Mouse (Mus musculus) gastrocnemius, postnatal 10 days (tissue): ENCODE measurements at regions not wholly inside any gene's neighbourhood (a gene's known extent, or its start where the extent isn't known, plus 50 kb on each side); places are given as distances from the start of the nearest gene placed in this dataset.
"Not testable (repeated sequence)": the region's sequence is repeated elsewhere in the genome, so short reads cannot be mapped to it uniquely, and the experiment has no call there.

Experiments used
- DNase-seq: peaks from one replicate; pipeline ENCODE4 v3.0.0; 2021; ENCODE audit warnings: mixed read lengths

DNA sequence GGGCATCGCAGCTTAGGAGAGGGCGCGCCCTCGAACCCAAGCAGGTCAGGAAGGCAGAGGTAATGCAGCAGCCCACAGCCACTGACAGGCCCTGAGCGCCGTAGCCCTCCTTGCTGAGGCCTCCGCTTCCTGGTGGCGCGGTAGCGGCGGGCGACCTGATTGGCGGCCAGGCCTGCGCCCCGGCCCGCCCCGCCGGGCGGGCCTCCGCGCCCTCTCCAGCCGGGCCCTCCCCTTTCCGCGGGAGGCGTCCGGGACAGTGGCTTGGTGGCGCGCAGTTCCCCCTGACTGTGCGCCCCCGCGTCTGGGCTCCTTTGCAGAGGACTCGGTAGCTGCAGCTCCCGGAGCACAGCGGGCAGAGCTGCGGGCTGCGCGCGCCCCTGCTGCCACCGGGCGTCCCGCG lies 242.1 kb downstream of the Gm21863 start:
- DNase-seq: peak; percentile 8

DNA sequence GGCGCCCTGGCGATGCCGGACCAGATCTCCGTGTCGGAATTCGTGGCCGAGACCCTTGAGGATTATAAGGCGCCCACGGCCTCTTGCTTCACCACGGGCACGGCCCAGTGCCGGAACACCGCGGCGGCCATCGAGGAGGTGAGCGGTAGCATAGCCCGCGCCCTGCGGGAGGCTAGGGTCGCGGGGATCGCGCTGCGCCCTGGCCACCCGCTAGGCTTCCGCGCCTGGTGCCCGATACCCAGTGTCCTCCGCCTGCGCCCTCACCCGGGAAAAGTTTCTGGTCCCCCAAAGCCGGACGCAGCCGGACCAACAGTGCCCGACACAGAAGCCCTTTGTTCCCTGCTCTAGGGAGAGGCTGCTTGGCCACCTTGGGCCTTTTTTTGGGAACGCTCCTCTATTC lies 242.6 kb downstream of the Gm21863 start:
- peak; percentile 3 for DNase-seq

DNA sequence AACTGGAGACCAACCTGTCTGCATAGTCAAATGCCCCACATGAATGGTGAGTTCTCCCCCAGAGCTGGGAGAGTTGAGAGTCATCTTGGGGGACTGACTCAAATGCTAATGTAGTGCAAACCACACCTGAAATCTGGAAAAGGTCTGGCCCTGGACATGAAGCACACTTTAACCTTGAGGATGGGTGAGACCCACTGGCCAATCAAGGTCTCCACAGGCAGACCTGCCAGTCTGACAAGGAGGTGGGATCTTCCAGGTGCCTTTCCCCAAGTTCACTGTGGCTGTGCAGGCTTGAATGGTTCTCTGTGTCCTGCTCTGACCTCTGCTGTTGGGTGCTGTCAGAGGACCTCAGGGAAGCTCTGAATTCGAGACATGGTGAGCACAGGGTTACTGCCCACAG lies 269.6 kb downstream of the Gm21863 start:
- DNase-seq: not testable (repeated sequence)

DNA sequence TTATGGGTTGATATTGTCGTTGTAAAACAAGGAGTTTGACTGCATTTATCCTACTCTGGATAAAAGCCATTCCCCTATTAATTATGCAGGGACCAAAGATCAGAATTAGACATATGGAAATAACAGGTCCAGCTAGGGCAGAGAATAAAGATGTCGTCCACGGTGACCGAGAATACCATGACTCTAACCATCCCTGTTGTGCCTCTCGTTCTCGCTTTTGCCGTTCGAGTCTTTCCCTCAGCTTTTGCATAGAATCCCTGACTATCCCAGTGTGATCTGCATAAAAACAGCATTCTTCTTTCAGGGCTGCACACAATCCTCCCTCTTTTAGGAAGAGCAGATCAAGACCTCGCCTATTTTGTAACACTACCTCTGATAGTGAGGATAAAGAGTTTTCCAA lies 272.5 kb downstream of the Gm21863 start:
- DNase-seq: not testable (repeated sequence)

DNA sequence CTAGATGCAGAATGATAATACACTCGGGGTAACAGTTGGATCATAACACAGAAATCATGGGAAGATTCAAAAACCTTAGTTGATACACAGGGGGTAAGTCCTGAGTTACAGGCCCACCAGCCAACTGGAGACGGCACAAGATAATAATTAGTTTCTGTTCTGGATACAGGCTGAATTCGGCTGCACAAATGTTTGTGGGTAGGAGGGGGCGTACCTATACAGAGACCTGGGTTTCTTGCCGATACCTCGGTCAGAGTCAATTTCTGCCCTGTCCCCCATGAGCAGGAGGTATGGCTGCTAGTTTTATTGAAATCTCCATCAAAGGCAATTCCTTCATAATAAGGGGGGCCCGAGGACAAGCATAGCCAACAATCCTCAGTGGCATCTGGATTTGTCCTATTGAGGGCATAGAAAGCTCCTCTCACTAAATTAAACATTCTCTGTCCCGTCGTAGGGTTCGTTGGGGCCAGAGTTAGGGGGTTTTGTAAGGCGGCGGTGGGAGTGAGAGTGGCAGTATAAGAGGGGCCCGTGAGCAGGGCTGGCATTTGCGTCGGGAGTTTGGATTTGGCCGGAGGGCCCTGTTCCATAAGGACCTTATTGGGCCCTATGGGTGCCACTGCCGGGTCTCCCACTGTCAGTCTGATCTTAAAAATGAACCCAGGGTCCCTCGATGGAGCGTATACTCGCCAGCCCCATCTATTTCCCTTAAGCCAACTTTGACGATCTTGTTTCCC lies 273.3 kb downstream of the Gm21863 start:
- not testable (repeated sequence) for DNase-seq

DNA sequence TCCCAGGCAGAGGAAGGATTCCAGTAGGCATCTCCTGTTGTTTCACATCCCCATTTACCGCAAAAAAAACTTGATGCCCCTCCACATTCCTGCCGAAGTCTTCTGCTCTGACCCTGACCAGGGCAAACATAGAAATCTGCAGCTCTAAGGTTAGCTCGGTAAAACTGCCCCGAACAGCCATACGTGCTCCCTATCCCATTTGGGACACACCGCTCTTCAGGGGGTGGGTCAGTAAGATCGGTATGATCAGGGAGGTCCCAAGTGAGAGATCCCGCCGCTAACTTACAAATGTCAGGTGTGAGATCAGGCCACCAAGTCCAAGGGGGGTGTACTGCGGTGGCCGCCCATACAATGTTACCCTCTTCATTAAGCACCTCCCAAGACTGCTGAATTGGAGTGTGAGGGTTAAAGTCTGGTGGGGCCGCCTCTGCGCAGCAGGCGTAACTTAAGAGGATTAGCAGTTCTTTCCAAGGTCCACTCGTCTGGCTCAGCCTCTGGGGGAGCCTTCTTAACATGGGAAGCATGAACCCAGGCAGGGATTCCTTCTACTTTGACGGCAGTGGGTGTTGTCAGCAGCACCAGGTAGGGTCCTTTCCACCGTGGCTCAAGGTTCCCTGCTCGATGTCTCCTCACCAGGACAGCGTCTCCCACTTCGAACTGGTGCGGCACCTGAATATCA lies 274.2 kb downstream of the Gm21863 start:
- not testable (repeated sequence) for DNase-seq

DNA sequence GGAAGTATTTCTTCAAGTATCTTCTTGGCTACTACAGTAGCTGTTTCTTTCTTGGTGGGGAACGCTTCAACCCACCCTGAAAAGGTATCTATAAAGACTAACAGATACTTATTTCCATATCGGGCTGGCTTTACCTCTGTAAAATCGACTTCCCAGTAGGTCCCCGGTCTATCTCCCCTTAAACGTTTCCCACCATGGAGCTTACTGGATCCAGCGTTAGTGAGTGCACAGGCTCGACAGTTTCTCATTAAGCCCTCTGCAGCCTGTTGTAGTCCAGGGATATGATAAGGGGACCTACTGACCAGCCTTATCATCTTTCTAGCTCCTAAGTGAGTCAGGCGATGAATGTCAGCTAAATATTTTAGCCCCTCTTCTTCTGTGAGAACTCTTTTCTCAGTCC lies 275.1 kb downstream of the Gm21863 start:
- DNase-seq: not testable (repeated sequence)

DNA sequence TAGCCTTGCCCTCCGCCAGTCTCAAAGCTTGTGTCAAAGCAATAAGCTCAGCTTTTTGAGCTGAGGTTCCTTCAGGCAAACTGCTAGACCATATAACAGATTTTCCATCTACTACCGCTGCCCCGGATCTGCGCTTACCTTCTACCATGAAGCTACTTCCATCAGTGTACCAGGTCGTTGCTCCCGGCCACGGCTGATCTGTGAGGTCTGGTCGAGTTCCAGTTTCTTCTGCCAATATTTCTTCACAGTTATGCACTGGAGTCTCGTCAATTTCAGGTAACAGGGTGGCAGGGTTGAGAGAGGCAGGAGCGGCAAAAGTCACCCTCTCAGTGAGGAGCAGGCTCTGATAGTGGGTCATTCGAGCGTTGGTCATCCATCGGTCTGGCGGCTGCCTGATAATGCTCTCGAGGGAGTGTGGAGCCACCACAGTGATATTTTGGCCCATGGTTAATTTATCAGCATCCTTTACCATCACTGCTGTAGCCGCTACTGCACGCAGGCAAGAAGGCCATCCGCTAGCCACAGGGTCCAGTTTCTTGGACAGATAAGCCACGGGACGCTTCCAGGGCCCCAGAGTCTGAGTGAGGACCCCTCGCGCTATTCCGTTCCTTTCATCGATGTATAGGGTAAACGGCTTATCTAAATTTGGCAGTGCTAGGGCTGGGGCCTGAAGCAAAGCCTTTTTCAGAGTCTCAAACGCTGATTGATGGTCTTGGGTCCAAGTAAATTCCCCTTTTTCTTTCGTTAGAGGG lies 276.0 kb downstream of the Gm21863 start:
- no peak for DNase-seq

DNA sequence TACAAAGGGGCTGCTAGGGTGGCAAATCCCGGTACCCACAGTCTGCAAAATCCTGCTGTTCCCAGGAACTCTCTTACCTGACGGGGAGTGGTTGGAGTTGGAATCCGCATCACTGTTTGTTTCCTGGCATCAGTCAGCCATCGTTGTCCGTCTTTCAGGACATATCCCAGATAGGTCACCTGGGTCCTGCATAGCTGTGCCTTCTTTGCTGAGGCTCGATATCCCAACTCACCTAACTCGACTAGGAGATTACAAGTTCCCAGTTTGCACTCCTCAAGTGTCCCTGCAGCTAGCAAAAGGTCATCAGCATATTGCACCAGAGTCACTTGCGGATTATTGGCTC lies 276.6 kb downstream of the Gm21863 start:
- no peak for DNase-seq

DNA sequence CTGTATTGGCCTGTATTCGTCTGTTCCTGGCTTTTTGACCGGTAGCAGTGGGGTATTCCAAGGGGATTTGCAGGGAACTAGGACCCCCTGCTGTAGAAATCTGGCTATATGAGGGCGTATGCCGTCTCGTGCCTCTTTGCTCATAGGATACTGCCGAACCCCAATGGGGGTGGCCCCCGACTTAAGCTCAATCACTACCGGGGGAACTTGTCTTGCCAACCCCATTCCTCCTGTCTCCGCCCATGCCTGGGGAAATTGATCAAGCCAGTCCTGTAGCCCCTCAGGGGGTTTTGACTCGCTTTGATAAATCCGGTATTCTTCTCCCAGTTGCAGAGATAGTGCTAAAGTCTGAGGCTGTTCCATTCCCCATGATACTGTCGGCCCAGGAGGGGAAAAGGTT lies 277.2 kb downstream of the Gm21863 start:
- peak; percentile 16 for DNase-seq

DNA sequence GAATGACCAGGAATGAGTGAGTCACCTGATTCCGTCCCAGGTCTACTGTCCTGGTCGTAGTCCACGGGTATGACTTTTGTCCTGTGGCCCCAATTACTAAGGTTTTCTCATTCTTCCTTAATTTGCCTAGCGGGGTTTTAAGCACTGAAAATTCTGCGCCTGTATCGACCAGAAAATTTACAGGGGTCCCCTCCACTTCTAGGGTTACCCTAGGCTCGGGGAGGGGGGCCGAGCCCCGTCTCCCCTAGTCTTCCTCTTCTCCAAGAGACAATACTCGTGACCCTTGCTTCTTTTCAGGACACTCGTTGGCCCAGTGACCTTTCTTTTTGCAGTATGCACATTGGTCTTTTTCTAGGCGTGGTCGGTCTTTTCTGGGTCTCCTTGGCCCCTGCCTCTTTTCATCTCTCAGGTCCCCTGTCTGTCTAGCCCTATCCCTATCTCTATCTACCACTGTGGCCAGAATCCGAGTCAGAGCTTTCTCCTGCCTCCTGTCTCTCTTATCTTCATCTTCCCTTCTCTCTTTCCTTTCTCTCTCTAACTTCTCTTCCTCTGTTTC lies 277.8 kb downstream of the Gm21863 start:
- DNase-seq: no peak

DNA sequence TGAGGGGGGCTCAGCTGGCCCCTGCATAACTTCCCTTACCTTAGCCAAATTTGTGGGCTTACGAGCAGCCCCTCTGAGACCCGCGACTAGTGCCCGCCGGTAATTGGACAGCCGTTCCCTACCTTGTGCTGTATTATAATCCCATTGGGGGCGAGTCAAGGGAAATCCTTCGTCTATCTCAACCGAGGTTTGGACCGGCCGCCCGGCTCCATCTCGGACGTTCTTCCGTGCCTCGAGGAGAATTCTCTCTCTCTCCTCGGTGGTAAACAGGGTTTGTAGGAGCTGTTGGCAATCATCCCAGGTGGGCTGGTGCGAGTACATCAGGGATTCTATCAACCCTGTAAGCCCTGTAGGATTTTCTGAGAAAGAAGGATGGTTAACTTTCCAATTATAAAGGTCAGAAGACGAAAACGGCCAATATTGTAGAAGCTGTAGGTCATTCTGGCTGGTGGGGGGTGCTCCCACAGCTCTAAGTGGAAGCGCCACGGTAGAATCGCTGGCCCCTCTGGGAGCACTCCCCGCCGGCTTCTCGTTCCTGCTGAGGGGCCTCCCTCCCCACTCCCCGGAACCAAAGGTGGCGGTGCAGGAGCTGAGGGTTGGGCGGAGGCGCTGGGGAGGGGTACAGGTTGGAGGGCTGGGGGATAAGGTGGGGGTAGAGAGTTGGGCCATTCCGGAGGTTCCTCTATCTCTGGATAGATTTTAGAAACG lies 278.6 kb downstream of the Gm21863 start:
- peak; percentile 18 for DNase-seq

DNA sequence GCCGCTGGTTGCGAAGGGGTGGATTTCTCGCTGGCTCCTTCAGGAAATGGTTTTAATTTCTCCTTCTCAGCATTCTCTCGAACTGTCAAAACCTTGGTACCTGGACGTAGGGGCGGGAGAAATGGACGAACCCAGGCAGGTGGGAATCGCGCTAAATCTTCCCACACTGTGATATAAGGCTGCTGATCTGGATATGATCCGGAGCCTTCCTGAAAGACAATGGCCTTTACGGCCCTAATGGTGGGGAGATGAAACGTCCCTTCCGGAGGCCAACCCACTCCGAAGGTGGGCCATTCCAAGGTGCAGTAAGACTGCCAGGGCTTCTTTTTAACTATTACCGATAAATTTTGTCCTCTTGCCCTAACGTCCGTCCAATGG lies 279.1 kb downstream of the Gm21863 start:
- no peak for DNase-seq

DNA sequence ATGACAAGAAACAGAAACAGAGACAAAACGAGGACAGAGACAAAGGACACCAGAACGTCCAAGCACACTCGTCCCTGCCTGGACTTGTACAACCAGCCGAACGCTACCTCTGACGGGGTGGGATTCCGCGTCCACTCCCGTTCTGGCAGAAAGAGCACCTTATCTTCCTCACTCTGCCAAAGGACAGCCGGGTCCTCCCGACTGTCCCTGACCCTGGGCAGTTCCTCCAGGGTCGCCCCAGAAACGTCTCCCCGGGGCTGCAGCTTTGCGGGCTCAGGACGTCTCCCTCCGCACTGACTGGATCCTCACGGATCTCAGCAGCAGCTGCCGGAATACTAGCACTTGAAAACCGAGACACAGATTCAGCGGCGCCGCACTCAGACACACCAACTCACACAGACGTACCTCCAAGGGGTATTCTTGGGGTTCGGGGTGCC lies 279.6 kb downstream of the Gm21863 start:
- peak; percentile 21 for DNase-seq
